Mouse (Mus musculus) forebrain, embryonic 11.5 days (tissue): ENCODE results near the gene Irgm2. TPM values are rescaled to one million over a fixed set of nuclear protein-coding genes. Genes with fewer than 3 reads are reported as not detected.
"Not testable (repeated sequence)": the region's sequence is repeated elsewhere in the genome, so short reads cannot be mapped to it uniquely, and the experiment has no call there.

ENCODE experiments used
- ATAC-seq: fragments of 200-750 bp; cut with Nextera tagmentation; replicated peaks from 2 replicates; pipeline ENCODE4 v1.8.0; 2017; ENCODE audit warnings: moderate TSS enrichment; ENCODE audit not compliant: low FRiP score
- DNase-seq: peaks from one replicate; pipeline ENCODE4 v3.0.0-alpha.2; 2017; ENCODE audit warnings: low spot score
- H3K27ac ChIP-seq: fragments of 300-500 bp; sonication (generic); 2 replicates; pipeline ENCODE4 v1.5.1; 2014; ENCODE audit warnings: low read depth, low read length
- H3K27me3 ChIP-seq: fragments of 300-500 bp; sonication (generic); 2 replicates; pipeline ENCODE4 v1.6.1; 2014; ENCODE audit warnings: mild to moderate bottlenecking, low read length, mixed read lengths; ENCODE audit not compliant: control insufficient read depth, insufficient read depth
- H3K36me3 ChIP-seq: fragments of 300-500 bp; sonication (generic); 2 replicates; pipeline ENCODE4 v1.6.1; 2014; ENCODE audit warnings: mild to moderate bottlenecking, low read length, moderate library complexity, mixed read lengths; ENCODE audit not compliant: control insufficient read depth, insufficient read depth
- H3K4me1 ChIP-seq: fragments of 300-500 bp; sonication (generic); replicated peaks from 2 replicates; pipeline ENCODE4 v1.6.1; 2014; ENCODE audit warnings: low read length, mixed read lengths; ENCODE audit not compliant: control insufficient read depth, insufficient read depth
- H3K4me2 ChIP-seq: fragments of 300-500 bp; sonication (generic); 2 replicates; pipeline ENCODE4 v1.6.1; 2014; ENCODE audit warnings: low read depth, mild to moderate bottlenecking, low read length, moderate library complexity, mixed read lengths; ENCODE audit not compliant: severe bottlenecking
- H3K4me3 ChIP-seq: fragments of 300-500 bp; sonication (generic); 2 replicates; pipeline ENCODE4 v1.5.1; 2014; ENCODE audit warnings: low read depth, low read length
- H3K9ac ChIP-seq: fragments of 300-500 bp; sonication (generic); 2 replicates; pipeline ENCODE4 v1.6.1; 2014; ENCODE audit warnings: low read length
- H3K9me3 ChIP-seq: fragments of 300-500 bp; sonication (generic); 2 replicates; pipeline ENCODE4 v1.6.1; 2016; ENCODE audit warnings: low read length, mixed read lengths; ENCODE audit not compliant: control insufficient read depth
- WGBS: fragments of 180-500 bp; shearing (Covaris S2); extraction: QIAGEN DNeasy Blood & Tissue Kit; methylation state at CpG from one replicate; pipeline ENCODE4 v1.1.7; 2014; 5-methylcytosine and 5-hydroxymethylcytosine counted together
- polyA plus RNA-seq: library from polyadenylated mRNA; unstranded; fragments of >200 nt; fragmentation: Nextera tagmentation; extraction: Ambion mirVana; gene quantifications from 2 replicates; pipeline ENCODE4 v1.2.1, GENCODE M21; 2014

The Irgm2 gene
- 0.28 and 0.47 TPM in 2 replicates for polyA plus RNA-seq

DNA sequence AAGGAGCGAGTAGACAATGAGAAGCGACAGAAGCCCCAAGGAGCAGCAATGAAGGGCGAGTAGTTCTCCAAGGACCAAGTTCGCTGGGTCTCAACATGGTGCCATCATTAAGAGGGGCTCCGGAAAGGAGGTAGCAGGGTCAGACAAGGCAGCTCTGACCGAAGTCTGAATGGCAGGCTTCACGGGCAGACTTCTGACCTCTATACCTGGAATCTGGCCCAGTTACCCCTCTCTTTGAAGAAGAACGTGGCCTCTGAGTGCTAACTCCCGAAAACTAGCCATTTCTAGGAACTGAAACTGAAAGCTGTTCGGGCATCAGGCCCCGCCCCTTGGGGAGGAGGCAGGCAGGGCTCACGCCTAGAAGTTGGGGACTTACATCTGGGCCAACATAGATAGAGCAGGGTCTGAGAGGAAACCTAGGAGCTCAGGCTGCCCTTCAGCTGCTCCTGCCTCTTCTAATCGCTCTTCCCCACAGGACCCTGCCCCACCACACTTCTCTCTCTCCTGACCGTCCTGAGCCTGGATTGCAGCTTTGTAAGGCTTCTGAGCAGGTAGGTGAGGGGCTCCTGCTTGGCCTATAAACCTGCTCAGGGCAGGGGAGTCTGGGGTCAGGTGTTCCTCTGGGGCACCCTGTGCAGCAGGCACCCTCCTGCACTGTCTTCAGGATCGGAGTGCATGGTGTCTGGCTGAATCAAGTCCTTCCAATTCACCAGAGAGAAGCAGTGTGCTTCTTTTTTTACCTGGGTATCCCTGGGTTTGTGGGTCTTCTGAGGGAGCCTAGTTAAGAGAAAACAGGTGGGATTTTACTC lies at the start of gene Irgm2, which contains the start of gene Igtp:
Irgm2 (plus strand) TSS at position 390 of the 809 bp plus-strand sequence.
Igtp (plus strand) TSS at position 328 of the 809 bp plus-strand sequence.
- DNase-seq (peak; percentile 65), ATAC-seq (0 out of 2 replicates have a peak, but pooled peaks have one; percentile 56)
- H3K4me1 ChIP-seq, H3K36me3 ChIP-seq, H3K27ac ChIP-seq, H3K27me3 ChIP-seq, H3K9me3 ChIP-seq: not testable (repeated sequence)
- Histone ChIP-seq H3K9ac (peak within 1 kb of the TSS; percentile 54), H3K4me2 (peak within 1 kb of the TSS; percentile 57), H3K4me3 (peak within 1 kb of the TSS; percentile 42)
- WGBS = 10% methylated on average over 13 of the region's 15 CpGs

DNA sequence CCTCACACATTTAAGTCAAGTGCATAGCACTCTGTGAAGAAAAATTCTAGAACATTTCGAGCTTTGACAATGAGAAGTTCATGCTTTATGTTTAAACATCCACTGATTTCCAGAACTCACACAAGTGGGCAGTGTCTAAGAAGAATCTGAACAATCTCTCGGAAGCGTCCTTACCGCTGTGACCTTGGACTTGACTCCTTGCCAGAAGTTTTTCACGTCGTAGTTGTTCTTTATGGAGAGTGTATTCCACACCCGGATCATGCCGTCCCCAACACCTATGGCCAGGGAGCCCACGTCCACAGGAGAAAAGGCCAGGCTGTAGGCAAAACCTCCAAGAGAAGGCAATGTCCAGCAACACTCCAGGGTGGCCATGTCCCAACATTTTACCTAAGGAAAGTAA lies 44.0 kb upstream of the Irgm2 start:
- no peak overlapping the region for H3K9ac ChIP-seq
- ATAC-seq (no peak), DNase-seq (no peak)
- no peak overlapping the region for H3K4me3 ChIP-seq
- peaks cover 6% of the 10 kb centered on the region; the same call in 1 of the 2 replicates for H3K36me3 ChIP-seq
- no peaks in the 10 kb centered on the region for H3K9me3 ChIP-seq
- H3K4me2 ChIP-seq = no peak overlapping the region
- no peak overlapping the region for H3K27ac ChIP-seq
- 96% methylated on average over 9 of the region's 9 CpGs for WGBS
- H3K27me3 ChIP-seq = no peaks in the 10 kb centered on the region
- H3K4me1 ChIP-seq = no peaks in the 10 kb centered on the region

DNA sequence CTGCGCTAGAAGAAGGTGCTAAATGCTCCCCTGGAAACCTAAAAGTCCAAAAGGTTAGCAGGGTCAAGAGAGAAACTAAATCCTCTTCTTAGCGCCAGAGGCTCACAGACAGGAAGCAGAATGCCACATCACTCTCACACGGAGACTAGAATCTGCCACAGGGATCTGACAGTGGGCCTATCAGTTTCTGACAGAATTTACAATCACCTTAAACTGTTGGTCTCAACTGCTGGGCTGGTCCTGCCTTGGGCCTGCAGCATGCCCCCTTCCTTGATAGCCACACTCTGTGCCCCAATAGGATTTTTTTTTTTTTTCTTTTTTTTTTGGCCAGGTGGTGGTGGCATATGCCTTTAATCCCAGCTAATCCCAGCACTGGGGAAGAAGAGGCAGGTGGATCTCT lies 42.5 kb upstream of the Irgm2 start:
- H3K27me3 ChIP-seq = no peaks in the 10 kb centered on the region
- WGBS = 88% methylated on average over 3 of the region's 3 CpGs
- no peaks in the 10 kb centered on the region for H3K9me3 ChIP-seq
- no peak overlapping the region for H3K9ac ChIP-seq
- ATAC-seq (no peak), DNase-seq (no peak)
- H3K4me2 ChIP-seq = no peak overlapping the region
- no peak overlapping the region for H3K4me3 ChIP-seq
- peaks cover 6% of the 10 kb centered on the region; the same call in 1 of the 2 replicates for H3K36me3 ChIP-seq
- no peaks in the 10 kb centered on the region for H3K4me1 ChIP-seq
- no peak overlapping the region for H3K27ac ChIP-seq

DNA sequence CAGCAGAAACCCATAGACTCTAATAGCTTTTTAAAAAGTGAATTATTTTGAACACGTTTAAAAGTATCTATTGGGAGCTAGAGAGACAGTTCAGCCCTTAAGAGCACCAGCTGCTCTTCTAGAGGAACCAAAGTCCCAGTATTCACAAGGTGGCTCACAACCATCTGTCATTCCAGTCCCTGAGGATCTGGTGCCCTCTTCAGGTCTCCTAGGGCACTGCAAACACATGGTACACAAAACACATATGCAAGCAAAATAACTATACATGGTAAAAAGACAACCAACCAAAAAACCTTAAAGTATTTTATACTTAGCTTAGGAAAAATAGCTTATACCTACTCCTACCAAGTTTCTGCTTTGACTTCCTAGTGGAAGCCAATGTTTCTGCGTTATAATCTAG lies 34.3 kb upstream of the Irgm2 start:
- Histone ChIP-seq H3K4me2 (no peak overlapping the region), H3K27ac (no peak overlapping the region), H3K36me3 (peaks cover 6% of the 10 kb centered on the region; the same call in 1 of the 2 replicates), H3K4me3 (no peak overlapping the region), H3K4me1 (no peaks in the 10 kb centered on the region), H3K9ac (no peak overlapping the region), H3K9me3 (peaks cover 2% of the 10 kb centered on the region; the same call in 1 of the 2 replicates), H3K27me3 (no peaks in the 10 kb centered on the region)
- 92% methylated on average over 2 of the region's 2 CpGs for WGBS
- DNase-seq = no peak
- ATAC-seq = no peak

DNA sequence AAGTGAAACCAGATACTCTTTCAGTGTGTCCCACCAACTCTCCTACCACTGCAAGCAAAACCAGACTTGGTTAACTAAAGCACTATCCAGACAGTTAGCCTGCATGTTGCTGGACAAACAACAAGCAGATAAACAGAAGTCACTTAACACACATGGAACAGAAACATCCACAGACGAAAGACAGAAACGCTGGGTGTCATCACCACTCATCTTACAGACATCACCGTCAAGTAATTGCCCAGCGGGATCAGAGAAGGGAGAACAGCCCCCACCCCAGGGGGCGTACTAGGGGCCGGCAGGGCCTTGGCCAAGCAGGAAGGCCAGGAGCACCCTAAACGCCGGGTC lies 31.6 kb upstream of the Irgm2 start:
- Histone ChIP-seq H3K9ac (peak overlapping the region; percentile 78), H3K27me3 (no peaks in the 10 kb centered on the region), H3K36me3 (peaks cover 4% of the 10 kb centered on the region; the same call in 1 of the 2 replicates), H3K9me3 (peaks cover 2% of the 10 kb centered on the region; the same call in 1 of the 2 replicates), H3K4me1 (no peaks in the 10 kb centered on the region), H3K27ac (no peak overlapping the region), H3K4me3 (peak overlapping the region; percentile 81), H3K4me2 (peak overlapping the region; percentile 45)
- DNase-seq (no peak), ATAC-seq (no peak)
- 0% methylated on average over 8 of the region's 8 CpGs for WGBS

DNA sequence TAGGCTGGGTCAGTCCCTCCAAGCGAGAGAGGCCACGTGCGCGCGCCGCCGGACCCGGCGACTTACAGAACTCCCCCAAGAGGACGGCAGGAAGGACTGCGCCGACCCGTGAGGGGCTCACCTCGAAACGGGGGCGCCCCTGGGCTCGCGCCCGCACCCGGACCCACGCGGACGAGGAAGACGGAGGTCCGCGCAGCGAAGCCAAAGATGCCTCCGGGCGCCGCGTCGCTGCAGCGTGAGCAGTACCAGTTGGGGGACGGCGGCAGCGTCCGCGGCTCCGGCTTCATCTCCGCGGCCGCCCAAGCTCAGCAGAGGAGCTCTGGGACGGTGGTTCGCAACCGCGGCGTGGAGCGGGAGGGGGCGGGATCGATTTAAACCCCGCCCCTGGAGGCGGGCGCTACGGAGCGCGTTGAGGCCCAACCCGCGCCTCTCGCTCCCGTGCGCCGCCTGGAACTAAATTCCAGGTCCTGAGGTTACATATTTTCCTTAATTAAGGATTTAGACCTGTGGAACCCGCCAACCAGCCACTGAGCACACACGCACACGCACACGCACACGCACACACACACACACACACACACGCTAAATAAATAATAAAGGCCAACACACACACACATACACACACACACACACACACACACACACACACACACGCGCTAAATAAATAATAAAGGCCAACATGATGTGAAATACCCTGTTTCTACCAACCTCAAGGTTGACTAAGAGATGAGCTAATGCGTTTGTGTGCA lies 31.1 kb upstream of the Irgm2 start, which contains the start of gene Gemin5:
Gemin5 (minus strand) TSS at position 373 of the 749 bp plus-strand sequence.
- WGBS = 1% methylated on average over 71 of the region's 71 CpGs
- H3K9ac ChIP-seq = peak within 1 kb of the TSS; percentile 78
- ATAC-seq = peak; percentile 81
- H3K9me3 ChIP-seq = peaks cover 2% of the 10 kb centered on the region; the same call in 1 of the 2 replicates
- no peaks in the 10 kb centered on the region for H3K27me3 ChIP-seq
- peak; percentile 94 for DNase-seq
- H3K4me2 ChIP-seq = peak within 1 kb of the TSS; percentile 45
- peak within 1 kb of the TSS; percentile 81 for H3K4me3 ChIP-seq
- no peaks in the 10 kb centered on the region for H3K4me1 ChIP-seq
- peaks cover 4% of the 10 kb centered on the region; the same call in 1 of the 2 replicates for H3K36me3 ChIP-seq
- no peak within 1 kb of the TSS for H3K27ac ChIP-seq

DNA sequence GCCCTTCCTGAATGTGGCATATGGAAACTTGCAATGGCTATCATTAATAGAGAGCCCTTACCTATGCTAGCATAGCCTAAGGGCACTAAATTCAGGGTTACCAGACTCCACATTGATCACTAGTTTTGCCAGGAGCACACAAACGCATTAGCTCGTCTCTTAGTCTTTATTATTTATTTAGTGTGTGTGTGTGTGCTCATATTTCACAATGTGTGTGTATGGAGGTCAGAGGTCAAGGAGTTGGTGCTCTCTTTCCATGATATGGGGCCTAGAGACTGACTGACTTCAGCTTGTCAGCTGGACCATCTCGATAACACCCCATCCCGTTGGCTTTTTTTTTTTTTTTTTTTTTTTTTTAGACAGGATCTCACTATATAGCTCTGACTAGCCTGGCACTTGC lies 29.8 kb upstream of the Irgm2 start:
- peaks cover 4% of the 10 kb centered on the region; the same call in 1 of the 2 replicates for H3K36me3 ChIP-seq
- H3K4me3 ChIP-seq = no peak overlapping the region
- peaks cover 2% of the 10 kb centered on the region; the same call in 1 of the 2 replicates for H3K9me3 ChIP-seq
- H3K9ac ChIP-seq = no peak overlapping the region
- no peak for ATAC-seq
- DNase-seq = no peak
- no peaks in the 10 kb centered on the region for H3K27me3 ChIP-seq
- 88% methylated on average over 4 of the region's 4 CpGs for WGBS
- no peak overlapping the region for H3K27ac ChIP-seq
- H3K4me1 ChIP-seq = no peaks in the 10 kb centered on the region
- H3K4me2 ChIP-seq = no peak overlapping the region

DNA sequence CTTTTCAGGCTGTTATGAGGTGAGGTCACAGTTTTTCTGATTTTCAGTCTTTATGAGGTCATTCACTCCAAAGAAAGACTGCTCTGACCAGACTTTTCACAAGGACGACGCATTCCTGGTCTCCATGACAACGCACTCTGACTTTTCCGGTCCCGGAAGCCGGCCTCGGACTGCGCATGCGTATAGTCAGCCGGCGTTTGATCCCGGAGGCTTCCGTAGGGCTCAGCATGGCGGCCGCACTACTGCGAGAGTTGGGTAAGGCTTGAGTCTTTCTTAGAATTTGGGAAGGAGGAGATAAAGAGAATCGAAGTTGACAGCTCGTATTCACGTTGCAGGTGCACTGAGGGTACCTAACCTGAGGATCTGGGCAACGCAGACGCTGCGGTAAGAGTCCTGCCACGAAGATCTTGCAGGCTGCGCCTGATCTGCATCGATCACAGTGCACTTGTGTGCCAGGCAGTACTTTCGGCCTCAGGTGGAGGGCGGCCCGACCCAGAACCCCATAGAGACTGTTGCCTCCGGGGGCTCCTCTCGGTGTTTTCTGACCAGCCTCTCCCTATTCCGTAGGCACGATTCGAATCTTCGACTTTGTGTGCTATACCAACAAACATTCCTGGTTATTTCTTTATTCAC lies 27.8 kb upstream of the Irgm2 start, which contains the start of gene Mrpl22:
Mrpl22 (plus strand) TSS at position 203 of the 633 bp plus-strand sequence.
- H3K9me3 ChIP-seq = no peaks in the 10 kb centered on the region
- peak; percentile 98 for DNase-seq
- H3K4me1 ChIP-seq = no peaks in the 10 kb centered on the region
- peak; percentile 77 for ATAC-seq
- peak within 1 kb of the TSS; percentile 75 for H3K4me2 ChIP-seq
- H3K27me3 ChIP-seq = no peaks in the 10 kb centered on the region
- H3K9ac ChIP-seq = peak within 1 kb of the TSS; percentile 76
- H3K36me3 ChIP-seq = peaks cover 3% of the 10 kb centered on the region; the same call in 1 of the 2 replicates
- H3K27ac ChIP-seq = no peak within 1 kb of the TSS
- under 1% methylated on average over 34 of the region's 34 CpGs for WGBS
- peak within 1 kb of the TSS; percentile 69 for H3K4me3 ChIP-seq
